Mouse (Mus musculus): ENCODE data around the gene Sf3a2.

Gene Sf3a2

DNA sequence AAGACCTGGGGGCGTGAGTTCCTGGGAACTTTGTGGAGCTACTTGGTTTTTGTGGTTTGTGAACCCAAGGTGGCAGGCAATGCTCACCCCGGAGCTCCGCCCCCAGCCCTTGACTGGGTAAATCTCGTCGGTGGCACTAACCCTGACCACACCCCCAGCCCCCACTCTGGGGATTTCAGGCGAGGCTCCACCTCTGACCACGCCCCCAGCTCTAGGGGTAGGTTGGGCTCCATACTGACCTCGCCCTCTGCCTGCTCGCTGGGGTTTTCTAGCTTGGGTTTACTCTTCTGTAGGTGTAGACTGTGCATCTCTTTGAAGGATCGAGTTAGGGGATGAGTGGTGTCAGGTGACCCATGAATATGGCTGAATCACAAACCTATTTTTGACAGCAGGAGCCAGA is 50.6 kb downstream of the Sf3a2 start:
- DNase-seq (ENCODE audit: low spot score in 2 of 2): no peak
